Mouse (Mus musculus): ENCODE measurements at regions not wholly inside any gene's neighbourhood (a gene's known extent, or its start where the extent isn't known, plus 50 kb on each side); places are given as distances from the start of the nearest gene placed in this dataset.
"Not testable (repeated sequence)": the region's sequence is repeated elsewhere in the genome, so short reads cannot be mapped to it uniquely, and the experiment has no call there.

DNA sequence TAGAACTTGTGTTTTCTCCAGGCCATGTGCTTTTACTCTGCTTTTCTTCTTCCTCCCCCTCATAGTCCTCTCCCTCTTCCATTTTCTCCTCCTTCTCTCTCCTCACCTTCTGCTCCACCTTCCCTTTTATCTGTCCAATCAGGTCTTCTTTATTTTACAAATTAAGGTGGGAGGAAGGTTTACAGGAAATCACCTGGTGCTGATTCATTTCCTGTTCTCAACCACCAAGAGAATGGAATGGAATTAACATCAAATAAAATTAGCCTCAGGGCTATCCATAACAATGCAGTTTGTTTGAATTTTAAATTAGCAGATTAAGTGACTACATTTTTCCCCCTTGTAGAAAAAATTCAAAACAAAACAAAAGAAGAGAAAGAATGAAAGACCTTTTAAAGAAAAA lies 414.3 kb upstream of the Slc39a10 start:
- DNase-seq (ENCODE audit: low spot score in 2 of 2), result no peak

GRCm38 (mm10) chr1:47299311-47299710 lies 406.7 kb upstream of the Slc39a10 start:
- peak in 1 of 2 experiments; percentile 12 for DNase-seq (ENCODE audit: low spot score in 2 of 2)

- DNase-seq (ENCODE audit: low spot score in 2 of 2), result no peak
Measured at GRCm38 (mm10) chr1:47285639-47286038, 393.0 kb upstream of the Slc39a10 start.

DNA sequence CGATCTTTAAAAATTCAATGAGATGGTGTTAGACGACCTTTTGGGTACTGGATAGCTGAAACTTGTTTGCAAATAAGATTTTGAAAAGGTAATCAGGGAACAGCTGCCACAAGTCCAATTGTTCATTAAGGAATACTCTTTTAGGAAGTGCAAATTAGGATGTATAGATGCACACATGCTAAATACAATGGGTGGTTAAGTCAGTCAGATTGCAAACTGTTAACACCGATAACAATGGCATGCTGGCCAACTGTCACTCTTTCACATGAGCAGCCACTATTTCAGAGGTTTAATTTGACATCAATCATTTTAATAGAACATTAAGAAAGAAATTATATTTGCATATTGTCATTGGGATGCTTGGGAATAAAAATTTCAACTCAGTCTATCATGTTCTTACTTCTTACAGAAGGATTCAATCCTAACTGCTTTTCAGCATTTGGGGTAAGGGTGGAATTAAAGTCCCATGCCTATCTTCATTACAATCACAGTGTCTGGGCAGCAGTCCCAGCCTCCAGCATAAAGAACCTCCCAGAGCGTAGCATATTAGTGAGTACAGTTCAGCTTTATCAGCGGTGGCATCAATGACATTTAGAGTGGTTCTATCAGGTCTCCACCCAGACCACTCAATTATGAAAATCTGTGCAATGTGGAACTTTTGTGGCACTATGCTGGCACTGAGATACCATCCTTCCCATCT lies 385.8 kb upstream of the Slc39a10 start:
- DNase-seq (ENCODE audit: low spot score in 2 of 2), result peak in 1 of 2 experiments; percentile 13

DNA sequence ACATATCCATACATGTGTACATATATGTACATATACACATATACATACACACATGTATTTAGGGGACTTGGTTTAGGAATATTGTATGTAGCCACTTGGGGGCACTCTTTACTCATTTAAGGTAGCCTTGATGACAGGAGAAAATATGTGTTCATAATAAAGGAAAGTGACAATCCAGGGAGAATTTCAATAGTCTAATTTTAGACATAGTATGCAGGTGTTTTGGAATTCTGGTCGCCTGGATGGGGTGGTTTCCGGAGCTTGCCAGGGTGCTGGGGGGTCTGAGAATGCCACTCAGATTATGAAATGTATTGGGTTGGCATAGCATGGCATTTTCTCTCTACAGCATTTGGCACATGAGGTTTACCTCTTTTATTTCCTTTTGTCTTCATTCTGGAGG lies 385.2 kb upstream of the Slc39a10 start:
- peak in 1 of 2 experiments; percentile 76 for DNase-seq (ENCODE audit: low spot score in 2 of 2)

DNA sequence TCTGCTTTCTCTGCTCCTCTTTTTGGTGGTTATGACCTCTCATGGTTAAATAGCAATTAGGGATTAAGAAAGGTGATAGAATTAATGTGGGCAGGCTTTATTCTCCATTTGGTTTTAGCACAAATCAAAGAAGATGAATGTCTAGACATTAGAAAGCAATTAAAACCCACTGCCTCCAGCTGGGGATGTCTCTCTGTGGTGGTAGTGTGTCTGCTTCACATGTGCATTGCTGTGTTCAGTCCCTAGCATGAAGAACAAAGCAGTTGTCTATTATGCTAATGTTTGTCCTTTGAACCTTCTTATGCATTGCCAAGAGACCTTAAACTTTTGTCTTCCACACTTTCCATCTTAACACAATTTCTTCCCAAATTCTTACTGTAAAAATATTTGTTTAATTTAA lies 379.5 kb upstream of the Slc39a10 start:
- DNase-seq (ENCODE audit: low spot score in 2 of 2), result no peak

DNA sequence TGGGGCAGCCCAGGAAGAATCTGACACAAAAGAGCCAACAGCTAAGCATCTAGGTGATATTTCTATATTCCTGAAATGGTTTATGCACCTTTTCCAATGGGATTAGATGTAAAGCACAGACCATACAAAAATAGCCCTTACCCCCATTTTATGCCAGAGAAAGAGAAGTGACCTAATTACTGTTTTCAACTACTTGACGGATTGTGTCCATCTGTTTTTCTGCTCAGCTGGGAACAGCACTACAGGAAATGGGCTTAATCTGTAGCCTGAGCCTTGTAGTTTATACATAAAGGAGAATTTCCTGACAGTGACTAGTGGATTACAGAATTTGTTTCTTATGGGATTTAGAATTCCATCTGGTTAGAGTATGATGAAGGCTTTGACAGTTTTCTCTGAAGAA lies 371.0 kb upstream of the Slc39a10 start:
- no peak for DNase-seq (ENCODE audit: low spot score in 2 of 2)

DNA sequence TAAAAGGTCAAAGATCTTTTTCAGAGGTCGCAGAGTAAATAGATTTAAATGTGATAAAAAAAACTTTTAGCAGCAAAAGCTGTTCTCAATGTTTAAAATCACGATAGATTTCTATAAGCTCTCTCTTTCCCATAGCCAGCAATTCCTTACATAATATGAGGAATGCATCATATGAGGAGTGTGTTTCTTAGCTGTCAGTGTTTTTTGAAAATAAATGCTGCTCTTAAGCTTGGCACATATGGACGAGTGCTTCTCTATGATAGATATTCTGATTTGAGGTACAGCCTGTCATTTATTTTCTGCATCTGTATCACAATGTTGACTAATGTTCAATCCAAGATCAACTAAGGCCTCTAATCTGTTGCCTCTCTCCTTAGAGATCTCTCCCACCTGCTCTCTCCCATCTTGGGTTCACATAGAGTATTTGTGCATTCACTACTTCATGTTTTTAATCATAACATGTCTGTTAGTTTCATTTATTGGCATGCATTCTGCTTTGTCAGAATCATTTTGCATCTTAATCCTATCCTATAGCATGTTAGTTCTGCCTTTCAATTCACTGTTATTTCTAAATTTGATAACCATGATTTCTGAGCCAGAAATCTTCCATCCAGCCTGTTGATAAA lies 369.0 kb upstream of the Slc39a10 start:
- DNase-seq (ENCODE audit: low spot score in 2 of 2), result peak in 1 of 2 experiments; percentile 6

- not testable (repeated sequence) for DNase-seq (ENCODE audit: low spot score in 2 of 2)
Measured at GRCm38 (mm10) chr1:47250706-47251105, 358.1 kb upstream of the Slc39a10 start.

DNA sequence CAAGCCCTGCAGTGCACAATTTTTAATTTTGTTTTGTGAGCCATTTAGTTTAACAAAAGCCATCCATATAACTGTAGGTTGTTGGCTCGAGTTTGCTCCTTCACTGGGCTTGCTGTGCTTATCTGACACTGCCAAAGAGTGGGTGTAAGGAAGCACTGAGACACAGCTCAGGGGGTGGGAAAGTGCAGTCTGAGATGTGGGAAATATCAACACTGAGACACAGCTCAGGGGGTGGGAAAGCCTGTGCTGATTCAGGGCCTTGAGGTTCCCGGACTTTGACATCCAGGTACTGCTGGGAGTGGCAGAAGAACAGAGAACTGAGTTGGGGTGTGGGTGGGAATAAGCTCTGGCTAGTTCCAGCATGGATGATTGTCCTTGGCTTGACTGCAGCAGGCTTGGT lies 324.4 kb upstream of the Slc39a10 start:
- DNase-seq (ENCODE audit: low spot score in 2 of 2), result no peak

- DNase-seq (ENCODE audit: low spot score in 2 of 2), result no peak
Measured at GRCm38 (mm10) chr1:47216419-47217002, 323.9 kb upstream of the Slc39a10 start.

DNA sequence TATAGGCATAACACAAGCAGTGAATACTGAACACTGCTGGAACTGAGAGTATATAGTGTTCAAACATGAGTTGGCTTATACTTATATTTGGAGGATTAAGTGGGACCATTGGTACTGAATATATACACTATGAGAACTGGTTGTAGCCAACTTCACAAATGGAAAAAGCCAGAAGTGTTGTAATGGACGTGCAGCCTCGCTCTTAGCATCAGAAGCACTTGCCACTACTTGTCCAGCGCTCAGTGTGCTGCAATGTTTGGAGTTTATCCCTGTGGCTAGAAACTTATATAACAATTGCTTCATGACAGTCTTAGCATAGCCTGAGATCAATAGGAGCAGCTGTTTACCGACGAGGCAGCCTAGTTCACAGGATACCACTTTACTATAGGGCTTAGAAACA lies 320.8 kb upstream of the Slc39a10 start:
- no peak for DNase-seq (ENCODE audit: low spot score in 2 of 2)

GRCm38 (mm10) chr1:47193001-47193400 lies 300.3 kb upstream of the Slc39a10 start:
- peak; percentile 64 to 83 for DNase-seq (ENCODE audit: low spot score in 2 of 2)

GRCm38 (mm10) chr1:47164417-47164816 lies 271.8 kb upstream of the Slc39a10 start:
- DNase-seq (ENCODE audit: low spot score in 2 of 2), result no peak

- DNase-seq (ENCODE audit: low spot score in 2 of 2), result no peak
Measured at GRCm38 (mm10) chr1:47163808-47164410, 271.3 kb upstream of the Slc39a10 start.

- peak; percentile 16 to 45 for DNase-seq (ENCODE audit: low spot score in 2 of 2)
Measured at GRCm38 (mm10) chr1:47130031-47130430, 237.4 kb upstream of the Slc39a10 start.

GRCm38 (mm10) chr1:47119636-47120035 lies 227.0 kb upstream of the Slc39a10 start:
- peak; percentile 56 to 74 for DNase-seq (ENCODE audit: low spot score in 2 of 2)

- DNase-seq (ENCODE audit: low spot score in 2 of 2), result not testable (repeated sequence)
Measured at GRCm38 (mm10) chr1:47116681-47117080, 224.0 kb upstream of the Slc39a10 start.

DNA sequence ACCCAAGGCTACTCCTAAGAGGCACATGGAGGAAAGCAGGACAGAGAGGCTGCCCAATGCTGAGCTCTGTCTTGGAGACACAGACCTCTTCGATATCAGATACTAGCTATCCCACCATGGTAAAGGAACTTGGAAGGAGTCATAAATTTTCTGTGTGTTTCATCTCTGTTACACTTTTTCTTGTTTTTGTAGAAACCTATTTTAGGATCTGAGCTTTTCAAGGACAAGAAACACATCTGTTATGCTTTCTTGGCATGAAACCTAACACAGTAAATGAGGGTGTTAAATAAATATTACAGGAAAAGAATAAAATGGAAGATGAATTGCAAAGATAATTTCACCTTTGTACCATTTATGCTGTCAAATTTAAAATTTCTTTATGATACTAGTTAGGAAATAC lies 219.8 kb upstream of the Slc39a10 start:
- no peak for DNase-seq (ENCODE audit: low spot score in 2 of 2)

DNA sequence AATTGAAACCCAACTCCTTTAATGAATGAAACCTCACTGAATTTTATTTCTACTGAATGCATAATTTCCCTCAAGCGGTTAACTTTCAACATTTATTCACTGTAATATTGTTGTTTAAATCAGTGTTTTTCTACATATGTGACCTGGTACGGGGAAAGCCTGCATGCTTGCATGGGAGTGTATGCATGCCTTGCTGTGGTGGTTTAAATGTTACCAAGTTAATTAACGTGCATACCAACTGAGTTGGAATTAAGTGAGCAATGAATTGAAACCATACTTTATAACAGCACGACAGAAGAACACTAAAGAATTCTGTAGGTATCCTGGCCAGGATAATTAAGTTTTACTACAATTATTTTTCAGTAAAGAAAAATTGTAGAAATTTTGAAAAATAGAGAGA lies 211.4 kb upstream of the Slc39a10 start:
- no peak for DNase-seq (ENCODE audit: low spot score in 2 of 2)

DNA sequence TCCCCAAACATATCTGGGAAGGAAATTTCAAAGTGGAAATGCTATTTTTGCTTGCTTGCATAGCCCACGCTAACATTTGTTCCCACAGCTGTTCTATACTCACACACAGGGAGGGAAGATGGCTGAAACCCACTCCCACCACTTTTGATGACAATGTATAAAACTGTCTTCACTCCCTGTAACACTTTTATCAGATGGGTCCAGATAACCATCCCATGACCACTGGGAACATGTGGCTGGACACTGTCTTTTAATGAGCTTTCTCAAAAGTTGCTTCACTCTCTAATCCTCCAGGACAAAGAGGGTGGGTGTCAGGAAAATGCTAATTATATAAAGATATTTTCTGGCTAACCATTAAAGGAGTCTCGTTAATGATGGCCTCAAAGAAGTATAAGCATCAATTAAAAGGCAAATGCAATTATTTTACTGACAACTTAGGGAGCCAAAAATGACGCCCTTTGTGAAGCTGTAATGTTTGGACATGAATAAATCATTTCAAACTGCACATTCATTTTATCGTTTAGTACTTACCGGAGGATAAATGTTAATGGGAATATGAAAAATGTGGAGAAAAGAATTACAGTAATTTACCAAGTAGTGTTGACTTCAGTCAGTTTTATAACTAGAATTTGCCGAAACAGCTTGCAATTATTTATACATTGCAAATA lies 210.8 kb upstream of the Slc39a10 start:
- peak in 1 of 2 experiments; percentile 44 for DNase-seq (ENCODE audit: low spot score in 2 of 2)

Data from layer of hippocampus, adult 18-20 months (tissue).